17 mouse cellular contexts compared by ENCODE assay signal in the genomic region with DNA sequence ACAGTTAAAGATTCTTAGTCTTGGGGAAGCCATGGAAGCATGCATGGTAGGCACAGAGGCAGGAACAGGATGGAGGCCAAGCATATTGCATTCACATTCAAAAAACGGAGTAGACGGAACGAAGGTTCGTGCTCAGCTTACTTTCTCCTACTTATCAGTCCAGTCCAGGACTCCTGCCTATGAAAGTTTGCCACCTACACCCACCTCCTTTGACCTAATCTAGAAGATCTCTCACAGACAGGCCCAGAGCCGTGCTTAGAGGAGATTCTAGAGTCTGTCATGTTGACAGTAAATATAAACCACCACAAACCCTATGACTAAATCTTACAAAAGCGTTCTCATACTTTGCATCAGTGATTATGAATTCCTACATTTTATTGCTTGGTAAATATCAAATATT.
"Had no signal": no experiment of that assay in that cellular context is flagged by ENCODE, and none has a peak within 500 bp of the region (broad histone marks: within the 10 kb centered on the region; RNA-seq: fewer than 3 reads in every experiment).

No protein-coding gene starts in this region.

- H3K4me2 ChIP-seq: lung, embryonic 15.5 days; midbrain, embryonic 11.5 days; midbrain, embryonic 13.5 days; midbrain, embryonic 15.5 days; neural tube, embryonic 12.5 days; stomach, embryonic 15.5 days had no signal

- H3K4me1 ChIP-seq: lung, embryonic 15.5 days; megakaryocyte, embryonic 14.5 days; midbrain, embryonic 13.5 days; midbrain, embryonic 15.5 days; neural tube, embryonic 12.5 days; stomach, embryonic 15.5 days had no signal

- H3K4me3 ChIP-seq: lung, embryonic 15.5 days; megakaryocyte, embryonic 14.5 days; midbrain, embryonic 13.5 days; midbrain, embryonic 15.5 days; neural tube, embryonic 12.5 days; stomach, embryonic 15.5 days had no signal

- H3K9me3 ChIP-seq: lung, embryonic 15.5 days; megakaryocyte, embryonic 14.5 days; midbrain, embryonic 13.5 days; midbrain, embryonic 15.5 days; neural tube, embryonic 12.5 days; stomach, embryonic 15.5 days had no signal

- ATAC-seq: lung, postnatal 0 days; midbrain, embryonic 13.5 days; midbrain, embryonic 15.5 days had no signal

- DNase-seq: lung, adult 2 months; lung, postnatal 14 days; lung, postnatal 36 days; right cerebral cortex, postnatal 14 days; thymus, adult 2 months; thymus, postnatal 25 days; thymus, postnatal 4 days had no signal

- H3K27ac ChIP-seq: lung, embryonic 15.5 days; macrophage; midbrain, embryonic 13.5 days; midbrain, embryonic 15.5 days; neural tube, embryonic 12.5 days; stomach, embryonic 15.5 days; stomach, postnatal 0 days had no signal

- H3K36me3 ChIP-seq: lung, embryonic 15.5 days; midbrain, embryonic 13.5 days; midbrain, embryonic 15.5 days; neural tube, embryonic 12.5 days; stomach, embryonic 15.5 days had no signal

- H3K9ac ChIP-seq: lung, embryonic 15.5 days; midbrain, embryonic 13.5 days; midbrain, embryonic 15.5 days; neural tube, embryonic 12.5 days; stomach, embryonic 15.5 days had no signal

- H3K27me3 ChIP-seq: lung, embryonic 15.5 days; megakaryocyte, embryonic 14.5 days; midbrain, embryonic 13.5 days; midbrain, embryonic 15.5 days; neural tube, embryonic 12.5 days; stomach, embryonic 15.5 days had no signal
